Mouse (Mus musculus) neural tube, embryonic 11.5 days (tissue): Measurements from ENCODE around the gene Defa26. TPM values are rescaled to one million over a fixed set of nuclear protein-coding genes. Genes with fewer than 3 reads are reported as not detected.
"Not testable (repeated sequence)": the region's sequence is repeated elsewhere in the genome, so short reads cannot be mapped to it uniquely, and the experiment has no call there.

Experiments used
- ATAC-seq: fragments of 200-750 bp; cut with Nextera tagmentation; 2 replicates; pipeline ENCODE4 v1.8.0; 2017; ENCODE audit warnings: moderate number of reproducible peaks, mild to moderate bottlenecking, moderate TSS enrichment, moderate library complexity; ENCODE audit not compliant: insufficient read depth, low FRiP score, low TSS enrichment
- DNase-seq: peaks from one replicate; pipeline ENCODE4 v3.0.0-alpha.2; 2015; ENCODE audit warnings: low spot score
- H3K27ac ChIP-seq: fragments of 300-500 bp; sonication (generic); 2 replicates; pipeline ENCODE4 v1.5.1; 2014; ENCODE audit warnings: low read depth, mild to moderate bottlenecking, low read length
- H3K27me3 ChIP-seq: fragments of 300-500 bp; sonication (generic); 2 replicates; pipeline ENCODE4 v1.6.1; 2014; ENCODE audit warnings: mild to moderate bottlenecking, low read length, mixed read lengths; ENCODE audit not compliant: control insufficient read depth, insufficient read depth
- H3K36me3 ChIP-seq: fragments of 300-500 bp; sonication (generic); 2 replicates; pipeline ENCODE4 v1.6.1; 2014; ENCODE audit warnings: mild to moderate bottlenecking, low read length, moderate library complexity, mixed read lengths; ENCODE audit not compliant: control insufficient read depth, insufficient read depth
- H3K4me1 ChIP-seq: fragments of 300-500 bp; sonication (generic); 2 replicates; pipeline ENCODE4 v1.6.1; 2014; ENCODE audit warnings: low read length, mixed read lengths; ENCODE audit not compliant: control insufficient read depth, insufficient read depth
- H3K4me2 ChIP-seq: fragments of 300-500 bp; sonication (generic); 2 replicates; pipeline ENCODE4 v1.6.1; 2014; ENCODE audit warnings: low read depth, mild to moderate bottlenecking, moderate library complexity
- H3K4me3 ChIP-seq: fragments of 300-500 bp; sonication (generic); 2 replicates; pipeline ENCODE4 v1.5.1; 2014; ENCODE audit warnings: low read depth, low read length
- H3K9ac ChIP-seq: fragments of 300-500 bp; sonication (generic); 2 replicates; pipeline ENCODE4 v1.6.1; 2014; ENCODE audit warnings: mild to moderate bottlenecking, low read length
- H3K9me3 ChIP-seq: fragments of 300-500 bp; sonication (generic); 2 replicates; pipeline ENCODE4 v1.6.1; 2016; ENCODE audit warnings: low read length; ENCODE audit not compliant: control insufficient read depth
- WGBS: fragments of 180-500 bp; shearing (Covaris S2); extraction: QIAGEN DNeasy Blood & Tissue Kit; methylation state at CpG from one replicate; pipeline ENCODE4 v1.1.7; 2014; 5-methylcytosine and 5-hydroxymethylcytosine counted together
- polyA plus RNA-seq: library from polyadenylated mRNA; unstranded; fragments of >200 nt; fragmentation: Nextera tagmentation; extraction: Ambion mirVana; gene quantifications from 2 replicates; pipeline ENCODE4 v1.2.1, GENCODE M21; 2014

Gene Defa26
- not detected in 2 replicates for polyA plus RNA-seq

DNA sequence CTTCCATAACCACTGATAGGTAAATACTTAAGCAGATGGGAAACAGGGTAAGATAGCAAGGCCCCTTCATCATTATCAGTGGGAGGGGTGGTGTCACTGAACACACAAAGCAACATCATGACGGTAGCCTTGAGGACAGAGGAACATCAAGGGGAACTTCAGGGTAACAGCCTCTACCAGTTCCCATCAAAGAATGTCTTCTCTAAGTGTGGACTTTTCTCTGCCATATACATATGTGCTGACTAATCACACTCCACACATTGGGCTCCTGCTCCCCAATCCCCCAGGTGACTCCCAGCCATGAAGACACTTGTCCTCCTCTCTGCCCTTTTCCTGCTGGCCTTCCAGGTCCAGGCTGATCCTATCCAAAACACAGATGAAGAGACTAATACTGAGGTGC lies at the start of gene Defa26:
TSS of gene Defa26 (plus strand) at position 301 of the 400 bp plus-strand sequence.
- WGBS = no CpG with 5 or more reads among the region's 1 CpGs
- H3K27me3 ChIP-seq, ATAC-seq, H3K9ac ChIP-seq, H3K4me2 ChIP-seq, H3K36me3 ChIP-seq, H3K27ac ChIP-seq, H3K4me3 ChIP-seq, H3K9me3 ChIP-seq, H3K4me1 ChIP-seq, DNase-seq: not testable (repeated sequence)

DNA sequence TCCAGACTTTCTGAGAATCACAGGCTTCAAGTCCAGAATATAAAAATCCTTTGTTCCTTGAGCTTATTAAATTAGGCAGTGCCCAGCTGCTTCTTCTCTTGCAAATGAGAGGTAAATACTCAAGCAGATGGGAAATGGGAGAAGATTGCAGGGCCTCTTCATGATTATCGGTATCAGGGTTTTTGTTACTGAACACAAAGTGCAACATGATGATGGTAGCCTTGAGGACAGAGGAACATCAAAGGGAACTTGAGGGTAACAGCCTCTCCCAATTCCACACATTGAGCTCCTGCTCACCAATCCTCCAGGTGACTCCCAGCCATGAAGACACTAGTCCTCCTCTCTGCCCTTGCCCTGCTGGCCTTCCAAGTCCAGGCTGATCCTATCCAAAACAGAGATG lies 35.3 kb upstream of the Defa26 start, which contains the start of gene Defa28:
TSS of gene Defa28 (plus strand) at position 301 of the 400 bp plus-strand sequence.
- H3K9ac ChIP-seq = not testable (repeated sequence)
- no CpG with 5 or more reads among the region's 1 CpGs for WGBS

DNA sequence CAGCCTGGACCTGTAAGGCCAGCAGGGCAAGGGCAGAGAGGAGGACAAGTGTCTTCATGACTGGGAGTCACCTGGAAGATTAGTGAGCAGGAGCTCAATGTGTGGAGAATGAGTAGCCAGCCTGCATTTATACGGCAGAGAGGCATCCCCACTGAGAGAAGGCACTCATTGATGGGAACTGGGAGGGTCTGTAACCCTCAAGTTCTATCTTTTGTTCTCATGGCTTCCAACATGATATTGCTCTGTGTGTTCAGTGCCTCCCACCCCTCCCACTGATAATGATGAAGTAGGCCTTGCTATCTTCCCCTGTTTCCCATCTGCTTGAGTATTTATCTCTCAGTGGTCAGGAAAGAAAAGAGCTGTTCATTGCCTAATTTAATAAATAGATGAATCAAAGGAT lies 23.6 kb upstream of the Defa26 start, which contains the start of gene Gm7861:
TSS of gene Gm7861 (minus strand) at position 101 of the 400 bp plus-strand sequence.
- WGBS = no CpG with 5 or more reads among the region's 1 CpGs
- H3K27ac ChIP-seq, ATAC-seq, H3K4me3 ChIP-seq, H3K9ac ChIP-seq, H3K9me3 ChIP-seq, H3K36me3 ChIP-seq, H3K4me2 ChIP-seq, H3K4me1 ChIP-seq, DNase-seq, H3K27me3 ChIP-seq: not testable (repeated sequence)

More for the DNA sequence above, 35.3 kb upstream of the Defa26 start, which contains the start of gene Defa28:
- not testable (repeated sequence) for H3K27me3 ChIP-seq, H3K27ac ChIP-seq, H3K4me1 ChIP-seq, H3K9me3 ChIP-seq, ATAC-seq, H3K4me3 ChIP-seq, DNase-seq, H3K4me2 ChIP-seq, H3K36me3 ChIP-seq

DNA sequence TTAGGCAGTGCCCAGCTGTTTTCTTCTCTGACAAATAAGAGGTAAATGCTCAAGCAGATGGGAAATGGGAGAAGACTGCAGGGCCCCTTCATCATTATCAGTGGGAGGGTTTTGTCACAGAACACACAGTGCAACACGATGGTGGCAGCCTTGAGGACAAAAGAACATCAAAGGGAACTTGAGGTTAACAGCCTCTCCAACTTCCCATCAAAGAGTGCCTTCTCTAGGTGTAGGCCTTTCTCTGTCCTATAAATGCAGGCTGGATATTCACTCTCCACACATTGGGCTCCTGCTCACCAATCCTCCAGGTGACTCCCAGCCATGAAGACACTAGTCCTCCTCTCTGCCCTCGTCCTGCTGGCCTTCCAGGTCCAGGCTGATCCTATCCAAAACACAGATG lies 37.5 kb downstream of the Defa26 start, which contains the start of gene Defa17:
TSS of gene Defa17 (plus strand) at position 301 of the 400 bp plus-strand sequence.
- not testable (repeated sequence) for H3K4me2 ChIP-seq, H3K9ac ChIP-seq, DNase-seq, H3K36me3 ChIP-seq, H3K4me3 ChIP-seq, H3K4me1 ChIP-seq, H3K27me3 ChIP-seq, H3K9me3 ChIP-seq, ATAC-seq, H3K27ac ChIP-seq
- no CpG with 5 or more reads among the region's 2 CpGs for WGBS

- not testable (repeated sequence) for ATAC-seq, H3K9me3 ChIP-seq
- WGBS = no CpG with 5 or more reads among the region's 1 CpGs
These were observed 47.5 kb downstream of the Defa26 start, which contains the start of gene Defa34 for GRCm38 (mm10) chr8:21665497-21665896. Gene Defa34, plus strand, starts transcription at chr8:21665797.

More at GRCm38 (mm10) chr8:21665497-21665896, 47.5 kb downstream of the Defa26 start, which contains the start of gene Defa34:
- H3K36me3 ChIP-seq, H3K4me3 ChIP-seq, H3K27me3 ChIP-seq, H3K27ac ChIP-seq, H3K4me2 ChIP-seq, H3K9ac ChIP-seq, DNase-seq, H3K4me1 ChIP-seq: not testable (repeated sequence)

Other genes with a start within 250 kb of the Defa26 start
- gene Defa2, start 239.7 kb upstream of the Defa26 start, polyA plus RNA-seq = not detected in 2 replicates
- not detected in 2 replicates for gene Defa33, start 226.4 kb upstream of the Defa26 start, polyA plus RNA-seq
- gene Defa36, start 190.8 kb upstream of the Defa26 start, polyA plus RNA-seq = not detected in 2 replicates
- not detected in 2 replicates for gene Gm7849, start 161.6 kb upstream of the Defa26 start, polyA plus RNA-seq
- not detected in 2 replicates for gene Defa20, start 108.9 kb upstream of the Defa26 start, polyA plus RNA-seq
- not detected in 2 replicates for gene Defa32, start 89.2 kb upstream of the Defa26 start, polyA plus RNA-seq
- gene Defa37, start 52.8 kb upstream of the Defa26 start, polyA plus RNA-seq = not detected in 2 replicates
- not detected in 2 replicates for gene Defa28, start 35.2 kb upstream of the Defa26 start, polyA plus RNA-seq
- not detected in 2 replicates for gene Gm7861, start 23.7 kb upstream of the Defa26 start, polyA plus RNA-seq
- not detected in 2 replicates for gene Defa17, start 37.6 kb downstream of the Defa26 start, polyA plus RNA-seq
- gene Defa34, start 47.6 kb downstream of the Defa26 start, polyA plus RNA-seq = not detected in 2 replicates
- not detected in 2 replicates for gene AY761184, start 85.5 kb downstream of the Defa26 start, polyA plus RNA-seq
- not detected in 2 replicates for gene Defa24, start 116.3 kb downstream of the Defa26 start, polyA plus RNA-seq
- not detected in 2 replicates for gene Defb50, start 205.4 kb downstream of the Defa26 start, polyA plus RNA-seq
- not detected in 2 replicates for gene Defb2, start 221.7 kb downstream of the Defa26 start, polyA plus RNA-seq
- not detected in 2 replicates for gene Defb10, start 240.7 kb downstream of the Defa26 start, polyA plus RNA-seq